Mouse (Mus musculus) heart, embryonic 13.5 days (tissue): ENCODE measurements around the gene Ush1c. TPM values are rescaled to one million over a fixed set of nuclear protein-coding genes. Genes with fewer than 3 reads are reported as not detected.
A peak's percentile ranks its signal among the peaks of the same experiment; 100 is the strongest.

Source experiments
- ATAC-seq: fragments of 200-750 bp; cut with Nextera tagmentation; 2 replicates; pipeline ENCODE4 v1.8.0; 2017; ENCODE audit warnings: moderate TSS enrichment; ENCODE audit not compliant: insufficient number of reproducible peaks, low FRiP score, low TSS enrichment; ENCODE audit errors: extremely low read depth
- H3K27ac ChIP-seq: fragments of 300-500 bp; sonication (generic); replicated peaks from 2 replicates; pipeline ENCODE4 v1.5.1; 2015; ENCODE audit warnings: moderate library complexity, mild to moderate bottlenecking, inconsistent platforms
- H3K27me3 ChIP-seq: fragments of 300-500 bp; sonication (generic); replicated peaks from 2 replicates; pipeline ENCODE4 v1.6.1; 2015; ENCODE audit warnings: mild to moderate bottlenecking, inconsistent platforms
- H3K36me3 ChIP-seq: fragments of 300-500 bp; sonication (generic); 2 replicates; pipeline ENCODE4 v1.6.1; 2015; ENCODE audit warnings: mild to moderate bottlenecking, inconsistent platforms
- H3K4me1 ChIP-seq: fragments of 300-500 bp; sonication (generic); 2 replicates; pipeline ENCODE4 v1.6.1; 2015; ENCODE audit warnings: inconsistent platforms
- H3K4me2 ChIP-seq: fragments of 300-500 bp; sonication (generic); 2 replicates; pipeline ENCODE4 v1.6.1; 2015; ENCODE audit warnings: inconsistent platforms, mild to moderate bottlenecking, moderate library complexity
- H3K4me3 ChIP-seq: fragments of 300-500 bp; sonication (generic); 2 replicates; pipeline ENCODE4 v1.5.1; 2015; ENCODE audit warnings: moderate library complexity, mild to moderate bottlenecking, inconsistent platforms
- H3K9ac ChIP-seq: fragments of 300-500 bp; sonication (generic); 2 replicates; pipeline ENCODE4 v1.6.1; 2015; ENCODE audit warnings: inconsistent platforms, mild to moderate bottlenecking, moderate library complexity
- H3K9me3 ChIP-seq: fragments of 300-500 bp; sonication (generic); 2 replicates; pipeline ENCODE4 v1.6.1; 2016; ENCODE audit warnings: inconsistent platforms
- WGBS: fragments of 180-500 bp; shearing (Covaris S2); methylation state at CpG from one replicate; pipeline ENCODE4 v1.1.7; 2015; ENCODE audit warnings: mixed read lengths; 5-methylcytosine and 5-hydroxymethylcytosine counted together
- polyA plus RNA-seq: library from polyadenylated mRNA; unstranded; fragments of >200 nt; fragmentation: Nextera tagmentation; extraction: Ambion mirVana; gene quantifications from 2 replicates; pipeline ENCODE4 v1.2.1, GENCODE M21; 2015

Ush1c gene
- 1.8 and 2.2 TPM in 2 replicates for polyA plus RNA-seq

- WGBS, result 13% methylated on average over 10 of the region's 10 CpGs
- H3K9ac ChIP-seq, result peak within 1 kb of the TSS; percentile 34; the same call in 1 of the 2 replicates
- no peaks in the 10 kb centered on the region for H3K9me3 ChIP-seq
- ATAC-seq, result no peak
- H3K27ac ChIP-seq, result no peak within 1 kb of the TSS
- H3K27me3 ChIP-seq, result peaks cover 4% of the 10 kb centered on the region; the same call in 1 of the 2 replicates
- peaks cover 11% of the 10 kb centered on the region for H3K4me1 ChIP-seq
- peak within 1 kb of the TSS; percentile 39 for H3K4me2 ChIP-seq
- H3K4me3 ChIP-seq, result peak within 1 kb of the TSS; percentile 13; the same call in 1 of the 2 replicates
- no peaks in the 10 kb centered on the region for H3K36me3 ChIP-seq
These were observed at the start of gene Ush1c for GRCm38 (mm10) chr7:46238346-46238745. Gene Ush1c, minus strand, starts transcription at chr7:46238503.

- no peak overlapping the region for H3K27ac ChIP-seq
- ATAC-seq, result no peak
- peaks cover 10% of the 10 kb centered on the region for H3K4me1 ChIP-seq
- no peak overlapping the region for H3K4me2 ChIP-seq
- no peak overlapping the region for H3K4me3 ChIP-seq
- H3K9ac ChIP-seq, result no peak overlapping the region
- H3K27me3 ChIP-seq, result peaks cover 88% of the 10 kb centered on the region
- H3K36me3 ChIP-seq, result no peaks in the 10 kb centered on the region
- WGBS, result 23% methylated on average over 8 of the region's 8 CpGs
- H3K9me3 ChIP-seq, result no peaks in the 10 kb centered on the region
These were observed 48.7 kb upstream of the Ush1c start for GRCm38 (mm10) chr7:46287051-46287450.

- Histone ChIP-seq H3K4me3 (no peak overlapping the region), H3K4me1 (peaks cover 10% of the 10 kb centered on the region), H3K27me3 (peaks cover 88% of the 10 kb centered on the region), H3K36me3 (no peaks in the 10 kb centered on the region), H3K9me3 (no peaks in the 10 kb centered on the region), H3K9ac (no peak overlapping the region), H3K27ac (no peak overlapping the region), H3K4me2 (no peak overlapping the region)
- 80% methylated on average over 4 of the region's 4 CpGs for WGBS
- ATAC-seq, result no peak
These were observed 48.1 kb upstream of the Ush1c start for GRCm38 (mm10) chr7:46286391-46286790.

- peaks cover 91% of the 10 kb centered on the region for H3K27me3 ChIP-seq
- H3K4me2 ChIP-seq, result no peak overlapping the region
- no peak overlapping the region for H3K9ac ChIP-seq
- H3K9me3 ChIP-seq, result no peaks in the 10 kb centered on the region
- H3K4me1 ChIP-seq, result peaks cover 10% of the 10 kb centered on the region
- H3K27ac ChIP-seq, result no peak overlapping the region
- H3K36me3 ChIP-seq, result no peaks in the 10 kb centered on the region
- 73% methylated on average over 12 of the region's 12 CpGs for WGBS
- ATAC-seq, result no peak
- no peak overlapping the region for H3K4me3 ChIP-seq
These were observed 47.0 kb upstream of the Ush1c start for GRCm38 (mm10) chr7:46285161-46285839.

- H3K9ac ChIP-seq, result peak overlapping the region; percentile 19; the same call in 1 of the 2 replicates
- no peaks in the 10 kb centered on the region for H3K9me3 ChIP-seq
- no peak overlapping the region for H3K4me3 ChIP-seq
- no peak overlapping the region for H3K27ac ChIP-seq
- no peaks in the 10 kb centered on the region for H3K36me3 ChIP-seq
- ATAC-seq, result no peak
- H3K4me2 ChIP-seq, result no peak overlapping the region
- WGBS, result 39% methylated on average over 10 of the region's 10 CpGs
- peaks cover 86% of the 10 kb centered on the region for H3K27me3 ChIP-seq
- H3K4me1 ChIP-seq, result peaks cover 10% of the 10 kb centered on the region
These were observed 45.4 kb upstream of the Ush1c start for GRCm38 (mm10) chr7:46283681-46284080.

GRCm38 (mm10) chr7:46282276-46282675 lies 44.0 kb upstream of the Ush1c start:
- Histone ChIP-seq H3K27me3 (peaks cover 84% of the 10 kb centered on the region), H3K9me3 (no peaks in the 10 kb centered on the region), H3K27ac (no peak overlapping the region), H3K36me3 (no peaks in the 10 kb centered on the region), H3K9ac (no peak overlapping the region), H3K4me3 (no peak overlapping the region), H3K4me1 (peaks cover 10% of the 10 kb centered on the region), H3K4me2 (no peak overlapping the region)
- no peak for ATAC-seq
- 46% methylated on average over 7 of the region's 7 CpGs for WGBS

GRCm38 (mm10) chr7:46280896-46281295 lies 42.6 kb upstream of the Ush1c start:
- Histone ChIP-seq H3K4me2 (no peak overlapping the region), H3K9me3 (no peaks in the 10 kb centered on the region), H3K36me3 (no peaks in the 10 kb centered on the region), H3K27ac (no peak overlapping the region), H3K4me3 (no peak overlapping the region), H3K4me1 (peaks cover 10% of the 10 kb centered on the region), H3K9ac (no peak overlapping the region), H3K27me3 (peaks cover 83% of the 10 kb centered on the region)
- no peak for ATAC-seq

GRCm38 (mm10) chr7:46279946-46280345 lies 41.6 kb upstream of the Ush1c start:
- Histone ChIP-seq H3K27me3 (peaks cover 78% of the 10 kb centered on the region), H3K9ac (no peak overlapping the region), H3K9me3 (no peaks in the 10 kb centered on the region), H3K4me1 (peaks cover 10% of the 10 kb centered on the region), H3K27ac (no peak overlapping the region), H3K4me2 (no peak overlapping the region), H3K4me3 (no peak overlapping the region), H3K36me3 (no peaks in the 10 kb centered on the region)
- WGBS, result 24% methylated on average over 6 of the region's 6 CpGs
- ATAC-seq, result no peak

- Histone ChIP-seq H3K36me3 (no peaks in the 10 kb centered on the region), H3K27ac (no peak overlapping the region), H3K9me3 (no peaks in the 10 kb centered on the region), H3K4me2 (no peak overlapping the region), H3K27me3 (peaks cover 60% of the 10 kb centered on the region), H3K4me1 (no peaks in the 10 kb centered on the region), H3K4me3 (no peak overlapping the region), H3K9ac (no peak overlapping the region)
- 58% methylated on average over 5 of the region's 5 CpGs for WGBS
- ATAC-seq, result no peak
These were observed 37.9 kb upstream of the Ush1c start for GRCm38 (mm10) chr7:46276156-46276555.

GRCm38 (mm10) chr7:46251841-46252240 lies 13.5 kb upstream of the Ush1c start:
- H3K4me2 ChIP-seq, result no peak overlapping the region
- no peaks in the 10 kb centered on the region for H3K36me3 ChIP-seq
- peaks cover 12% of the 10 kb centered on the region for H3K4me1 ChIP-seq
- no peak overlapping the region for H3K9ac ChIP-seq
- no peak for ATAC-seq
- whole genome bisulfite sequencing, result 76% methylated on average over 4 of the region's 4 CpGs
- H3K9me3 ChIP-seq, result no peaks in the 10 kb centered on the region
- no peak overlapping the region for H3K27ac ChIP-seq
- H3K27me3 ChIP-seq, result peaks cover 35% of the 10 kb centered on the region
- no peak overlapping the region for H3K4me3 ChIP-seq

GRCm38 (mm10) chr7:46247606-46248005 lies 9.3 kb upstream of the Ush1c start:
- H3K4me3 ChIP-seq, result no peak overlapping the region
- no peak overlapping the region for H3K9ac ChIP-seq
- H3K27me3 ChIP-seq, result peaks cover 23% of the 10 kb centered on the region; the same call in 1 of the 2 replicates
- H3K9me3 ChIP-seq, result no peaks in the 10 kb centered on the region
- H3K27ac ChIP-seq, result no peak overlapping the region
- H3K4me1 ChIP-seq, result peaks cover 6% of the 10 kb centered on the region
- H3K4me2 ChIP-seq, result no peak overlapping the region
- no peak for ATAC-seq
- WGBS, result 85% methylated on average over 3 of the region's 3 CpGs
- no peaks in the 10 kb centered on the region for H3K36me3 ChIP-seq

GRCm38 (mm10) chr7:46246876-46247275 lies 8.6 kb upstream of the Ush1c start:
- no peaks in the 10 kb centered on the region for H3K9me3 ChIP-seq
- H3K4me1 ChIP-seq, result peaks cover 6% of the 10 kb centered on the region
- H3K4me3 ChIP-seq, result no peak overlapping the region
- ATAC-seq, result no peak
- H3K4me2 ChIP-seq, result no peak overlapping the region
- no peak overlapping the region for H3K27ac ChIP-seq
- no peaks in the 10 kb centered on the region for H3K36me3 ChIP-seq
- peaks cover 23% of the 10 kb centered on the region; the same call in 1 of the 2 replicates for H3K27me3 ChIP-seq
- no peak overlapping the region for H3K9ac ChIP-seq
